Mouse (Mus musculus) right cerebral cortex, adult 18-20 months (tissue): ENCODE measurements around the gene Pih1d1.

ENCODE experiments used
- DNase-seq: peaks from one replicate; pipeline ENCODE4 v3.0.0; 2022; ENCODE audit warnings: mixed read lengths

The Pih1d1 gene

DNA sequence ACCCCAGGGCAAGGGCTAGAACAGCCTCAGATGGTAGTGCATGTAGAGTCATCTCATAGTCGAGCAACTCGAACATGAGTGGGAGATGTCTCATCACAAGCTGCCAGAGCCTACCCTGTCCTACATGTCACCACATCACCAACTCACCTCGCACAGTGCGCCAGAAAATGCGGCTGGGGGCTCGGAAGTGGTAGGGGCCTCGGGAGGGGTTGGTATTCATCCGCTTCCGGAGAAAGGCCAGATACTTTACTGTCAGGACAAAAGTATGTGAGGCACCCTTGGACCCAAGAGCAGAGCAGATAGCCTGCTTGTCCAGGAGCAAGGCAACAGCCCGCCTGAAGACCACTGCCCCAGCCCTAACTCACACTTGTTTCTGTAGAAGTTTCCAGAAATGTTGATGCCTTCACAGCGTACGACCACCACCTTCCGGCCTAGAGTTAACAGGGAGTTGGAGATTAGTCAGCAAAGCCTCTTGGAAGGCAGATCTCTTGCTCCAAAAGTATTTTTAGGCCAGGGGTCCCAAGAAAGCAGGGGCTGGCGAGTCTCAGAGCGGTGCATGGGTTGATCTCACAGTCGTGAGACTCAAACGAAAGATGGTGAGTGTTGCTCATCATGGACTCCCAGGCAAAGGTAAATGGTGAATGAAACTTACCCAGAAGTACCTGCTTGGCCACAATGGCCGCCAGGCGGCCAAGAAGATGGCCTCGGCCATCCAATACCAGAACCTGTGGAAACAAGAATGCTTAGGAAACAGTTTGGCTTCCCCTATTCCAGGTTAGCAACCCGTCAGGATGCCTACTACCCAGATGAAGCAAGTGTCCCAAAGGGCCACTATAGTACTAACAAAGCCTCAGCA is 27.0 kb upstream of the Pih1d1 start:
- no peak for DNase-seq

DNA sequence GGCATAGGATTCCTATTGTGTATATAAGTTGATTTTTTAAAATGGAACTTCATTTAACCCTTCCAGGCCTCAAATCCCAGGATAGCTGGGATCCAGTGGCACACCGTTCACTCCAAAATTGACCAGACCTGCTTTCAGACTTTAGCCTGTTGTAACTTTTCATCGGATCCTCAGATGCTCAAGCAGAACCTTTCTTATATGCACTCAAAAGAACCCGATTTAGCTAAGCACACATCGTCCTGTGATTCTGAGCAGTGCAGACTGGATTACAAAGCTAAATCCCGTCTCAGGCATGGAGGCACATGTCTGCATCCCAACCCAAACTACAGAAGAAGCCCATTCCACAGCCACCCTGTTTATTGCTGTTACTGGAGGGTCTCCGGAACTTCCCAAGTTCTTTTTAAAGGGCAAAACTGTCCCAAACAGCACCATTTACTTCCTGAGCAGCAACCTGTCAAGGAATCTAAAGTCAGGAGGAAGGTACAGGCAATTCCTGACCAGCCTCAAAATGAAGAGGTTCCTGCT is 26.3 kb upstream of the Pih1d1 start:
- DNase-seq, result no peak

DNA sequence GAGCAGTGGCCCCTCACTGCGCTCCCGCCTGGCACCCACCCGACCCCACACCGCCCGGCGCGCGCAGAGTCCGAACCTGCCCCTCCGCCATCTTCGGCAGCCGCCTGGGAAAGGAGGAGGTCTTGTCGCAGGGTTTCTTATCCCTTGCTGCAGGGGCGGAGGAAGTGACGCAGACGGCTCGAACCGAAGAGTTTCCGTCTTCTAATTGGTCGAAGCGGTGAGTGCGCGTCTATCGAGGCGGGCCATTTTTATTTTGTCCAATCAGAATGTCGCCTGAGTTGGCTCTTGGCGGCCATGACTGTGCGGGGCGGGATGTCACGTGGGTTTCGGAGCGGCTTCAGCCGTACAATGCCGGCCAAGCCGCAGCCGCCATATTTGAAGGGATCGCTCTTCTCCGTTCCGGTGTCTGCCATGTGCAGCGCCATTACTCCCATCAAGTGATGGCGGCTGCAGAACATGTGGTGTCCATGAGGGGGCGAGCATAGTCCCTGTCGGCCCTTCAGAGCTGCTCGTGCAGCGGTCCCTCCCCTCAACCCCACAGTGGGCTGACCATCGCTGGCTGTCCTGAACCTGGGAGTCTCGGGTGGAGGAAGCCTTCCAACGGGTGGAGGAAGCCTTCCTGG is 25.4 kb upstream of the Pih1d1 start, which contains the start of gene Rpl13a:
Gene Rpl13a, minus strand, starts transcription at position 138 of the 623 bp plus-strand sequence.
- peak; percentile 100 for DNase-seq

DNA sequence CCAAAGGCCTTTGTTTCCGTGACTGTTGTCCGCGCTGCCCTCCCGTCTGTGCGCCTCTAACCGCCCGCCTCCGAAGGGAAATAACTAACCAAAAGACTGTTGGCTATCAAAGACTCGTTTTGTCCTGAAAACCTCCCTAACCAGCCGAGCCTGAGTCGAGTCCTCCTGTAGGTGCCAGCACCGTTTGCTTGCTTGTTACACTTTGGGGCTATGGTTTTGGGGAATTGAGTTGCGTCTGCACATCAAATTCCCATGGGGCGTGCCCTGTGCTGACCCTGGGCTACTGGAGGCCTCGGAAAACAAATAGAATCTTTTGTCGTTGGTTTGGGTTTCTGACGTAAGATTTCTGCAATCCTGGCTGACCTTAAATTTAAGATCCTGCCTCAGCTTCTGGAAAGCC is 24.8 kb upstream of the Pih1d1 start:
- DNase-seq, result no peak

DNA sequence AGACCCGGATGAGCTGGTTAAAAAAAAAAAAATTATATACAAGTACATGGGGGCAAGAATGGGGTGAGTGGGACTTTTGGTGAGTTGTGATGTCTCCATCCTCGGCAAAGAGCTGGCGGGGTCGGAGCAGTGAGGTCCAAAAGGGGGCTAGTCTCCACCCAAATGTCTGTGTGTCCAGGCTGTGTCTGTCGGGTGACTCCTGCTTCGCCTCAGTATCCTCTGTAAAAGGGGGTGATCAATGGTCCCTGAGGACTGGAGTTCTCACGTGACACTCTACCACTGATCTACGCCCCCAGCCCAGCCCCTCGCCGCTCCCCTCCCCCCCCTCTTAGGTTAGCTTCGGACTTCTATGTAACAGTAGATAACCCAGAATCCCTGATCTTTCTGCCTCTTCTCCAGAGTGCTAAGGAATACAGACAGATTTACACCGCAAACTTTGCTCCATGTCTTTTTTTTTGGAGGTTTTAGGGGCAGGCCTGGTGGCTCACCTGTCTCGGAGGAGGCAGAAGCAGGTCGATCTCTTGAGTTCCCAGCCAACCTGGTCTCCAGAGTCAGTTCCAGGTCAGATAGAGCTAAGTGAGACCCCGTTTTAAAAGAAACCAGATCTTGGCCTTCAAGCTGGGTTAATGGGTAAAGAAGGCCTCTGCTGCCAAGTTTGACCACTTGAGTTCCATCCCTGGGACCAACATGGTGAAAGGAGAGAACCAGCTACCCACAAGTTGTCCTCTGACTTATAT is 24.2 kb upstream of the Pih1d1 start:
- DNase-seq, result no peak

DNA sequence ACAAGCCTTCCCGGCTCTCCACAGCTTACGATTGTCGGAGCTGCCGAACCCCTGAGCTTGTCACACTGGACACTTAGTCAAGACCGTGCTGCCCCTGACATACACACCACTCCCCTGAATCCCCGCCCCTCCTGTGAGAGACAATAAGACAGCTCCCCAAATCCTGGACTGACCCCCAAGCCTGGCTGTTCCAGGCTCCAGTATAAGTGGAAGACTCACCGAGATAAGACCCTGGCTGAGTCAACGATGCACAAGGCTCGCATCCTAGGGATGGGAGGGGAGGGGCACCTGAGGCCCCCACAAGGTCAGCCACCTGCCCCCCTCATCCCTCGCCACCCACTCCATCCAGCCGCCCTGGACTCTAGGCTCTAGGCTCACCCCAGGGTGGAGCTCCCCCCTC is 22.3 kb upstream of the Pih1d1 start:
- no peak for DNase-seq

DNA sequence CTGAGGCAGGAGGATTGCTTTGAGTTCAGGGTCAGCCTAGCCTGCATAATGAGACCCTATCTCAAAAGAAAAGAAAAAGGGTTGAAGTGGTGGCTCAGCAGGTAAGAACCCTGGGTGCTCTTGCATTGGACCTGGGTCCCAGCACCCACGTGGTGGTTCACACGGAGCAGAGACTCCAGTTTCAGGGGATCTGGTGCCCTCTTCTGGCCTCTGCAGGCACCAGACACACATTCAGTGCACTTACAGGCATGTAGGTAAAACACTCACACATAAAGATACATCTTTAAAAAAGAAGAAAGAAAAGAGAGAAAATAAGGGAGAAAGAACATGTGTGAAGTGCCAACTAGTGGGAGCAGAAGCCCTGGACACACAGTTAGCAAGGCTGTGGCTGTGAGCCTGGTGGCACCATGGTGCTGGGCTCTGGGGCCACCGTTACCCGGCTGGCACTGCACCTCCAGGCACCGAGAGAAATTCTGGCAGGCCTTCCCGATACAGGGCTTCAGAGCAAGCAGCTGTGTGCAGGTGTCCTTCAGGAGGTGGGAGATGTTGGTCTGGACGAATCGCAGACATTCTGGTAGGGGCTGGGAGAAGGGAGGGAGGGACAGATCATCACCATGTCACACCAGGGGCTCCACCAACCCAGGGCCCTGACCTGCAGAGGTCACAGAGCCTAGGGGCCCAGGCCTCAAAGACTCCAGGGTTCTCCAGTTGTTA is 20.5 kb upstream of the Pih1d1 start:
- no peak for DNase-seq

DNA sequence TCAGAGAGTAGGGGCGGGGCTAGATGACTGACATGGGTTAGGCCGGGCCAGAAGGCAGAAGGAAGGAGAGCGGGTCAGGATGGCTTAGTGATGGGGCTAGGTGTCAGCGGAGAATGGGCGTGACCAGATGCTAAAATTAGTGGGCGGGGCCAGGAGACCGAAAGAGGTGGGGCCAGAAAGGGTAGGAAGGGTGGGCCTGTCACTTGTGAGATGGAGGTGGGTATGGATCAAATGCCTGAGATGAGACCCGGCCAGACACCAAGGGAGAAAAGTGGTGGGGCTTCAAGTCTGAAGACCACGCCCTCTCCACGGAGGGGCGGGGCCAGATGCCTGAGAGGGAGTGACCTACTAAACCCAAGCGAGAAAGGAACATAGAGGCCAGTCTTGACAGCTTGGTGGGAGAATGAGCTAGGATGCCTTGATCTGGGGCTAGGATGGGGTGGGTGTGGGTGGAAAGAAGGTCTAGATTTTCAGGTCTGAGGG is 19.5 kb upstream of the Pih1d1 start:
- DNase-seq, result no peak

DNA sequence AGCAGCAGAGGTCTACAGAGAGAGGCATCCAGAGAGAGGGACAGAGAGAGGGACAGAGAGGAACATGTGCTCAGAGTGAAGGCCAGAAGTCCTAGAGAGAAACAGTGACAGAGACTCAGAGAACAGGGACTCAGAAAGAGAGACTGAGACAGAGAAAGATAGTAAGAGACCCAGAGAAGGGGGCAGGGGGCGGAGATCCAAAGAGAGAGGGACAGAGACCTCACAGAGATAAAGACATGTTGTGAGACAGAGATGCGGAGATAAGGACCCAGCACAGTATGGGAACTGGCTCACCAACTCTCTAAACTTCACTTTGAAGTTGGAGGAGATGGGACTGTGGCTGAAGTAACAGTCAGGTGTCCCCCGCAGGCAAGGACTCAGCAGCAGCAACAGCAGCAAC is 18.7 kb upstream of the Pih1d1 start:
- no peak for DNase-seq

DNA sequence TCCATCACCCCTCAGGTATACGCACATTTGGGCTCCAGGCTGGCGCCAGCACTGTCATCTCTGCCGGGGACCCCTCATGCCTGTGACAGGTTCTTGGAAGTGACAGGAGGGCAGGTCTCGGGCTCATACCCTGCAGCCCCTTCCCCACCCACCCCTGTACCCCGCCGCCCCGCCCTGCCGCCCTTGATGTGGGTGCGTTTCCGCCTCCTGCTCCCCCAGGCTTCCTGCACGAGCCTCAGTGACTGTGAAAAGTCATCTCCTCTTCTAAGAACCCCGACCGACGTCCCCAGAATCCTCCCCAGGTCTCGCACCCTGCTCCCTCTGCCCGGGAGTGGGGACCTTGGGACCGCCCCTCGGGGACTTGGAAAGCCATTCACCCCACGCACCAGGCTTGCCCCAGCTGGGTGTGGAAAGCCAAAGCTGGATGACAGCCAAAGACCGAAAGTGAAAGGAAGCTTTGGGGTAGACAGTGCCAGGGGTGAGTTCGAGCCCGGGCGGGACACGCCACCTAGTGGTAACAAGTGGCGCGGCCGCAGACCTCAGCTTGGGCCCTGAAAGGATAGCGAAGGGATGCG is 18.0 kb upstream of the Pih1d1 start, which contains the start of the genes Gm45713 and Flt3l:
Gene Gm45713, minus strand, starts transcription at position 239 of the 575 bp plus-strand sequence.
Gene Flt3l, minus strand, starts transcription at position 440 of the 575 bp plus-strand sequence.
- peak; percentile 89 for DNase-seq

DNA sequence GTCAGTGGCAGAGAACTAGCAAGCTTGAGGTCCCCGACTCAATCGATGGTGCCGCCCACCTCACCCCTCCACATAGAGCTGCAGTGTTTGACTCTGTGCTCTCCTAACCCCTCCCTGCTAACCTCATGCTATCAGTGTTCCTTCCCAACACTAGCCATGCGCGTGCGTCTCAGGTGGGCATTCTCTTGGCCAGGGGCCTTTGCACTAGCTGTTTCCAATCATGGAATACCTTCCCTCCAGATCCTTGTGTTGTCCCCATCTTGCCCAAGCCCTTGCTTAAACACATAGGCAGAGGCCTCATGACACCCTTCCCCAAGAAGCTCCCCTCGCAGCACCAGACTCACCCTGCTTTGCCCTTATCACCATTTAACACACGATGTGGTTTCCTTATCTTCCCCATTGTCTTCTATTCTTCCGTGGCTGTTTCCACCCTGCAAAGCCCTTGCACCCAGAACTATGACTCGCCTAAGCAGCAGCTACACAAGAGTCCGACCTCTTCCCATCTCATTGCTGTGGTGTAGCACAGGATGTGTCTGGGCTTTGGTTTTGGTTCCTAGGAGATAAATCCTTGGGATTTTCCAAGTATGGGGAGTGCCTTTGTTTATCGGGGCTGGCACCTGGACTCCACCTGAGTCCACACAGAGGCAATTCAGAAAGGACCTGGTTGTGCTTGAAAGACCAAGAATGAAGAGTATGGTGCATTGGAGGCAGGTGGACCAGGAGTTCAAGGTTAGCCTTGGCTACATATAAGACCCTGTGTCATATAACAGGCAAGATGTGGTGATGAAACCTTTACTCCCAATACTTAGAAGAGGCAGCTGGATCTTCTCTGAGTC is 16.7 kb upstream of the Pih1d1 start:
- DNase-seq, result no peak

DNA sequence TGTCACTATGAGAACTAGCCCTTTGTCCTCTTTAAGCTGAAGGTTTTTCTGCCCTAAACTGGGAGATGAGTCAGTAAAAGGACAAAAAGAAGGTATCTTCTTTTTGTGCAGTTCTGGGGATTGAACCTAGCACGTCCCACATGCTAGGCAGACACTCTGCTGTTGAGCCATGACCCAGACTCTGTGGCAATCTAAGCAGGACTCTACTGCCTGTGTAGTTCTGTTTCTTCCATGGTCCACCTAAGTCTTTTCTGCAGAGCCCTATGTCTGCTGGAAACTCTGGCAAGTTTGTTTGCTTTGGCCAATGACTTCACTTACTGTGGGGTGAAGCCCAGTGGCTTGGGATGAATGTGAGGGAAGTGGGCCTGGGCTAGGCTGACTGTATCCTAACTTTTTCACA is 15.7 kb upstream of the Pih1d1 start:
- no peak for DNase-seq

DNA sequence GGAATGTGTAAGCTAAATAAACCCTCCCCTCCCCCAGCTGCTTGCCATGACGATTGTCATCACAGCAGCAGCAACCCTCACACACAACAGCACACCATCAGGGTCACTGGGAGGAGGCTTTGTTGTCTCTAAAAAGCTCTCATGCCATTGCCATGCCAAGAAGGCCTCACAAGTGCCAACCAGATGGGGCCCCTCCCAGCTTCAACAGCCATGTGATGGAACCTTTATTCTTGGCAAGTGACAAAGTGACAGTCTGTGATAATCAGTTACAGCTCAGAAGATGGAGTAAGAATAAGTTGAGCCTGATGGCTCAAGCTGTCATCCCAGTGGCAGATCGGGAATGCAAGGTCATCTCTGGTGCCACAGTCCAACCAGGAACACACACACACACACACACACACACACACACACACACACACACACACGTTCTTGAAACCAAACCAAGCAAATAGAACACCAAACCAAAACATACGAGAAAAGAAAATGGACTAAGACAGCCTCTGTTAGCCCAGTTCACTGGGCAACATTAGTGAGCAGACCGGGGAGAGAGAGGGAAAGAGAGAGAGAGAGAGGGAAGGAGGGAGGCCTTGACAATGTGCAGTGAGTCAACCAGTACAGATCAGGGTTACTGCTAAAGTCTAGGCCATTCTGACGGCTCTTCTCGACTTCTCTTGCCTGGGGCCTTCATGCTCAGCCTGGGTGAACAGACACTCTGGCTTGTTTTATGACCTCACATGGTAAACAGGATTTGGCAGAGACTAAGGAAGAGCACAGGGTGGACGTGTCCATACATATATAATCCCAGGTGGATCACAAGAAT is 14.0 kb upstream of the Pih1d1 start:
- DNase-seq, result no peak

DNA sequence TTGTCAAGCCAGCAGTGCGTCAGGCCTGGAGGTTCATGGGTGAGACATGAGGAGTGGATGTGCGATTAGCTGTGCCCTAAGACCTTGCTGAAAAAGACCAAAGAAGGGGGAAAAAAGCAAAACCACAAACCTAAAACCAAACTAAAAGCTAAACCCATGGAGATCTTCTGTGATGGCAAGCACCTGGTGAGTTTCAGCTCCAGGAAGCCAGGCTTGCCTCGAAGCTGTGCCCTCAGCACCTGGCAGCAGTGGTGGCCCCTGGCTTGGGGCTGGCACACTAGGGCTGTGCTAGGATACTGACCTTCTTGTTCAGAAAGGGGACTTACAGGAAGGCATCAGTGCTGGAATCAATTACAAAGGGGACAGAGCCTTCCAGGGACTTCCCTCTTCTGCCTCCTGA is 12.8 kb upstream of the Pih1d1 start:
- no peak for DNase-seq

DNA sequence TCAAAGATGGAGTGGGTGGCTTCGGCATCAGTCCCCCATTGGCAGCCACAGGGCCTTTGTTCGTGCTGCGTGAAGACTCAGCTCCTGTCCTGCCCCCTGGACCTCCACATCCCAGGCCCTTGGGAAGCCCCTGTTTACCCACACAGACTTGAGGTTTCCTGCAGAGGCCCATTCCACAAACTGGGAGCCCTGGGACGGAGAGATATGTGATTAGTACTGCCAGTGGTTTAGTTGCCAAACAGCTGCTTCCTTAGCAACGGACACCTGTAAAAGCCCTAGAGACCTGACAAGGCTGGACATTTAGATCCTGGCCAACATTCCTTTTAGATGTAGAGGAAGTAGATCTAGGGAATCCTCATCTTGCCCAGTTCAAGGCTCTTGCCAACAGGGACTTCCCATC is 12.2 kb upstream of the Pih1d1 start:
- no peak for DNase-seq

DNA sequence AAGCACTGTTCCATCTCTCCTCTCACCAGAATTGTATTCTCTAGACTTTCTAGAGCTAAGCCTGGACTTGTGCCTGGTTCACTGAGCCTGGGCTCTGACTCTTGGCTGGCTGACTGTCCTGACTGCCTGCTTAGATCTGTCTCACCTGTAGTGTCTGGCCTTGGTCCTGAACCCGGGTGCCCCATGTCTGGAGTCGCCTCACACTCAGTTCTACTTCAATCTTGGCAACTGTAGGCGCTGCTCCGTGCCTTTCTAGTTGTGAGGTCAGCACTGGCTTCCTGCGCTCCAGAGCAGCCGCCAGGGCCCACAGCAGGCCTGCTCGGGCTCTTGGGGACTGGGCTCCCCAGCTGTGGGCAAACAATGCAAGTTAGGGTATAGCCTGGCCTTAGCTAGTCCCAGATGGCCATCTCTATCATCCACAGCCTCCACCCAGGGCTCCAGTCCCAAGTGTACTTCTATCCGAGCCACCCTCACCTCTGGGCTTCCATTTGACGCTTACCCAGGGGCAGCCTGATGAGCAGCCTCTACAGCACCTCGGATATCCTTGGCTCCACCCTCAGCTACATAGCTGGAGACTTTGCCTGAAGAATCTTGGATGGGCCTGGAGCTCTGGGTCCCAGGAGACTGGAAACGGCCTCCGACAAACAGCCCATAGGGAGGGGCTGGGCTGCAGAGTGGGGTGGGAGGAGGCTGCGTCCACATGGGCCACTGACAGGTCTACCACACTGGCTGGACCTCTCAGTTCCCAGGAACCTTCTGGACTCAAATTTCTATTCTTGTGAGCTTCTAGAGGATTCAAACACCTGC is 9.5 kb upstream of the Pih1d1 start:
- no peak for DNase-seq

DNA sequence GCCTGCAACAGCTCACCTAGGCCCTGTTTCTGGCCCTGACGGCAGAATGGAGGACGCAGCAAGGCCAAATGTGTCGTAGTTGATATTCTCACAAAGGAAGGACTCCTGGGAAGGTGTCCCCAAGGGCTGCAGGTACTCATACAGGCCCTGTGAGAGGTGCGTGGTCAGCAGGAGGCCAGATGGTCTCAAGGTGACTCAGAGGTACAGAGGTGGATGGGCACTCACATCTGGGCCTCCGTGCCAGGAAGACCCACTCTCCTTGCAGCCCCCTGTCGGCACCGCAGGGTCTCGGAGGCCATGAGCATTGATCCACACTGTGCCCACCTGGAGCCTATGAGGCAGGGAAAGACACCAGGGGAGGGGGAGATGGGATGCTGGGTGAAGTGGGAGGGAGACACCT is 8.6 kb upstream of the Pih1d1 start:
- DNase-seq, result no peak

DNA sequence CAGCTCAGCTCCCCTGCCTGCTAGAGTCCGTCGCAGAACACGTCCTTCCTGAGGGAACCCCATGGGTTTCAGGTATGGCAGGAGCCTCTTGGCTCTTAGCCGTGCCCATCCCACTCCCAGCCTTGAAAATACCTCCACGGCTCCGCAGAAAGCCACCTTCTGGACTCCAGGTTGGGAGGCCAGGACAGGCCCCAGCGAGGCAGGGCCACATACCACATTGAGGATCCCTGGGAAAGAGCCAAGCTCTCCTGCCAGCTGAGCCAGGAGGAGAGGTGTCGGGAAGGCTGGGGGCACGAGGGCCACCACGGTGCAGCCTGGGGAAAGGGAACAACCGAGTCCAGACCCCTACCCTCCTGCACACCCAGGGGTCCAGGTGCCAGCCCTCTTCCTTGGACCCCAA is 6.8 kb upstream of the Pih1d1 start:
- no peak for DNase-seq

DNA sequence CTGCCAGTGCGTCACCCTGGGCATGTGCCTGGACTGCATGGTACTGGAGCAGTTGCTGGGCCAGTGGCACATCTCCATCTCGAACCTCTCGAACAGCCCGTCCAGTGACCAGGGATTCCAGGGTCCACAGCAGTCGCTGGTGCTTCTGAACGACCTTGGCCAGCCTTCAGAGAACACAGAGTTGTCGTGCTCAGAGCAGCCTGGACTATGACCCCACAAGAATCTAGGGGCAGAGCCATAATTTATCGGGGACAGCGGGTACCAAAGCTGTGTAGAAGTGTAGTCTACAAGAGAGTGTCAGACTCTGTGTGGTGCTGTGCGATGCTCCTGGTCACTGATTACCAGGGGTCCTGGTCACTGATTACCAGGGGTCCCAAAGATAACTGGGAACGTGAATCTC is 6.2 kb upstream of the Pih1d1 start:
- no peak for DNase-seq
